Mouse (Mus musculus) gastrocnemius, postnatal 10 days (tissue): ENCODE data around the gene Thsd1. TPM values are rescaled to one million over a fixed set of nuclear protein-coding genes. Genes with fewer than 3 reads are reported as not detected.
"Not testable (repeated sequence)": the region's sequence is repeated elsewhere in the genome, so short reads cannot be mapped to it uniquely, and the experiment has no call there.

ENCODE experiments used
- DNase-seq: peaks from one replicate; pipeline ENCODE4 v3.0.0; 2021; ENCODE audit warnings: mixed read lengths
- total RNA-seq, 2 experiments: library from RNA; stranded (reverse); gene quantifications; 2 replicates each; pipeline ENCODE4 v1.2.3; 2021

Gene Thsd1
- total RNA-seq, 2 experiments from 2014 or later = 5.0 to 5.9 TPM

- DNase-seq = no peak
These were observed 37.2 kb downstream of the Thsd1 start for GRCm38 (mm10) chr8:22264292-22264691.

- DNase-seq = peak; percentile 13
These were observed 37.7 kb downstream of the Thsd1 start for GRCm38 (mm10) chr8:22264787-22265186.

- no peak for DNase-seq
These were observed 38.1 kb downstream of the Thsd1 start for GRCm38 (mm10) chr8:22265194-22265593.

GRCm38 (mm10) chr8:22266809-22267208 is 39.7 kb downstream of the Thsd1 start:
- no peak for DNase-seq

GRCm38 (mm10) chr8:22273142-22273541 is 46.0 kb downstream of the Thsd1 start:
- no peak for DNase-seq

DNA sequence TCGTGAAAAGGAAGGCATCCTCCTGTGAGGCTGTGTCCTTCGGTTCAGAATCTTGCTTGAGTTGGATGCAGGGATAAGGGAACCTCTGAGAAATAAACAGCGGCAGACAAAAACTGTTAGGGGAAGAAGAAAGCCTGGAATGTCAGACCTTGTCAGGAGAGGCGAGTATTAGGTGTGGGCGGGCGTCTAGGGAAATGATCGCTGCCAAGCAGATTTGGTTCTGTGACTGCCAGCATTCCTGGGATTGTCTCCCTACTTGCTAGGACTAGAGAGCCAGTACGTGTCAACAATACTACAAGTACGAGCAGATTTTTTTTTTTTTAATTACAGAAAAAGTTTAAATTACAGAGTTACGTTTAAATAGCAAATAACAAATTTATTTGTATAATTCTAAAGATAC is 47.5 kb downstream of the Thsd1 start:
- peak; percentile 10 for DNase-seq

GRCm38 (mm10) chr8:22282999-22283491 is 55.9 kb downstream of the Thsd1 start, which contains the start of gene Tpte:
TSS of gene Tpte (plus strand) at chr8:22283441.
- no peak for DNase-seq

GRCm38 (mm10) chr8:22302326-22302725 is 75.2 kb downstream of the Thsd1 start:
- DNase-seq = no peak

- no peak for DNase-seq
These were observed 75.8 kb downstream of the Thsd1 start for GRCm38 (mm10) chr8:22302896-22303306.

DNA sequence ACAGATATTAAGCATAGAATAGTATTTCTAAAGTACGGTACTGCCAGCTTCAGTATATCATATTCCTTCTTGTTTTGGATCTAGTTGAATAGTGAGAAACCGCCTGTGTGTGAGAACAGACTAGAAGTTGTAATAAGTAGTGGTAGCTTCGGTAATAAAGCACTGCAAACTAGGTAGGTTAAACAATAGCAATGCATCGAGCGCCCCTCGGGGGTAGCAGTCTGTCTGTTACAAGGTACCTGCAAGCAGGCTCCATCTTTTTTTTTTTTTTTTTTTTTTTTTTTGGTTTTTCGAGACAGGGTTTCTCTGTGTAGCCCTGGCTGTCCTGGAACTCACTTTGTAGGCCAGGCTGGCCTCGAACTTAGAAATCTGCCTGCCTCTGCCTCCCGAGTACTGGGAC is 76.9 kb downstream of the Thsd1 start:
- not testable (repeated sequence) for DNase-seq

DNA sequence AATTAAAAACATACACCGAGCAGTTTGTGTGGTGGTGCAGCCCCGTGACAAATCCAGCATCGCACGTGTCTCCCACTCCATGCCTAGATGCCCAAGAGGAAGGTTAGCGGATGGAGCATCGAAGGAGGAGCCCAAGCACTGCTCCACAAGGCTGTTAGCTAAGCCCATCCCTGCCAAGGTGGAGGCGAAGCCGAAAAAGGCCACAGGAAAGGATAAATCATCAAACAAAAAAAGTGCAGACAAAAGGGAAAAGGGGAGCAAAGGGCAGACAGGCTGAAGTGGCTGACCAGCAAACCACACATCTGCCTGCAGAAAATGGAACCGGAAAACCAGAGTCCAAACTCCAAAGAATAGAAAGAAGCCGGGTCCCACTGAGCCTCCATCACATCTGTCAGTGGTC is 79.9 kb downstream of the Thsd1 start:
- DNase-seq = no peak

Other genes with a start within 250 kb of the Thsd1 start
- gene Atp7b, start 167.0 kb upstream of the Thsd1 start, total RNA-seq = under 1 TPM in 1 of 2 experiments, not detected in 1; 0.20 TPM
- 10 to 100 TPM in 1 of 2 experiments, 1 to 10 TPM in 1; 8.8 to 11.2 TPM for gene Alg11, start 166.6 kb upstream of the Thsd1 start, total RNA-seq
- not detected for gene Nek5, start 102.3 kb upstream of the Thsd1 start, total RNA-seq
- 1 to 10 TPM; 2.6 to 2.7 TPM for gene Nek3, start 60.9 kb upstream of the Thsd1 start, total RNA-seq
- 10 to 100 TPM in 1 of 2 experiments, 1 to 10 TPM in 1; 8.7 to 10.1 TPM for gene Ckap2, start 41.5 kb upstream of the Thsd1 start, total RNA-seq
- 10 to 100 TPM; 29.0 to 31.1 TPM for gene Vps36, start 34.5 kb upstream of the Thsd1 start, total RNA-seq
- under 1 TPM in 1 of 2 experiments, not detected in 1; 0.14 TPM for gene Tpte, start 56.1 kb downstream of the Thsd1 start, total RNA-seq
- gene Slc25a15, start 171.3 kb downstream of the Thsd1 start, total RNA-seq = 10 to 100 TPM; 12.5 to 13.4 TPM
- 10 to 100 TPM; 35.3 to 41.6 TPM for gene Mrps31, start 184.0 kb downstream of the Thsd1 start, total RNA-seq